Mouse (Mus musculus): ENCODE results near the gene Fbxo3. TPM values are rescaled to one million over a fixed set of nuclear protein-coding genes. Genes with fewer than 3 reads are reported as not detected.
"Not testable (repeated sequence)": the region's sequence is repeated elsewhere in the genome, so short reads cannot be mapped to it uniquely, and the experiment has no call there.

Fbxo3 gene
- polyA plus RNA-seq, 1 experiment from 2014 or later, result 61.0 TPM

DNA sequence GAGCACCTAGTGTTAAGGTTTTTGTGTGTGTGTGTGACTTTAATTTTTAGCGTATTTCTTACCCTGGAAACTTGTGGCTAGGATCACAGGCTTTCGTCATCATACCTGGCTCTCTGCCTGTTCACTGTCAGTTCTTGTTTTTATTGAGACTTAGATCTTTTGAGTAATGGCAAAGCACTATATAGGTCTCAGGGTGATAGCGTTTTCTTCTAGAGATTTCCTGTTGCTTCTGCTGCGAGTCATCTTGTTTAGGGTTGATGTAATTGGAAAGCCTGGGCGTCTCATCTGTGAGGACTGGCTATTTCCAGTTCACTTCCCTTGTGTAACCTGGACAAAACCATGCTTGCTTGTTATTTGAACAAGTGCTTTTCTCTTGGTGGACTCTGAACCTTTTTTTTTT is 14.1 kb downstream of the Fbxo3 start:
- H3K27ac ChIP-seq (replicated peaks), result no peak overlapping the region
- no peak overlapping the region for H3K4me2 ChIP-seq
- peaks cover 53% of the 10 kb centered on the region for H3K36me3 ChIP-seq
- no peak overlapping the region for H3K4me3 ChIP-seq
- no peak for ATAC-seq (ENCODE audit: low read depth)
- no peaks in the 10 kb centered on the region for H3K27me3 ChIP-seq
- no peaks in the 10 kb centered on the region for H3K9me3 ChIP-seq
- WGBS, result 89% methylated on average over 5 of the region's 5 CpGs
- H3K4me1 ChIP-seq (replicated peaks), result no peaks in the 10 kb centered on the region
- no peak overlapping the region for H3K9ac ChIP-seq

GRCm38 (mm10) chr2:104042766-104043165 is 15.2 kb downstream of the Fbxo3 start:
- H3K4me3 ChIP-seq, result no peak overlapping the region
- WGBS, result 95% methylated on average over 15 of the region's 15 CpGs
- H3K27me3 ChIP-seq, result no peaks in the 10 kb centered on the region
- no peaks in the 10 kb centered on the region for H3K4me1 ChIP-seq (replicated peaks)
- H3K9me3 ChIP-seq, result no peaks in the 10 kb centered on the region
- H3K9ac ChIP-seq, result no peak overlapping the region
- H3K4me2 ChIP-seq, result no peak overlapping the region
- H3K36me3 ChIP-seq, result peaks cover 49% of the 10 kb centered on the region
- H3K27ac ChIP-seq (replicated peaks), result no peak overlapping the region
- ATAC-seq (ENCODE audit: low read depth), result no peak

DNA sequence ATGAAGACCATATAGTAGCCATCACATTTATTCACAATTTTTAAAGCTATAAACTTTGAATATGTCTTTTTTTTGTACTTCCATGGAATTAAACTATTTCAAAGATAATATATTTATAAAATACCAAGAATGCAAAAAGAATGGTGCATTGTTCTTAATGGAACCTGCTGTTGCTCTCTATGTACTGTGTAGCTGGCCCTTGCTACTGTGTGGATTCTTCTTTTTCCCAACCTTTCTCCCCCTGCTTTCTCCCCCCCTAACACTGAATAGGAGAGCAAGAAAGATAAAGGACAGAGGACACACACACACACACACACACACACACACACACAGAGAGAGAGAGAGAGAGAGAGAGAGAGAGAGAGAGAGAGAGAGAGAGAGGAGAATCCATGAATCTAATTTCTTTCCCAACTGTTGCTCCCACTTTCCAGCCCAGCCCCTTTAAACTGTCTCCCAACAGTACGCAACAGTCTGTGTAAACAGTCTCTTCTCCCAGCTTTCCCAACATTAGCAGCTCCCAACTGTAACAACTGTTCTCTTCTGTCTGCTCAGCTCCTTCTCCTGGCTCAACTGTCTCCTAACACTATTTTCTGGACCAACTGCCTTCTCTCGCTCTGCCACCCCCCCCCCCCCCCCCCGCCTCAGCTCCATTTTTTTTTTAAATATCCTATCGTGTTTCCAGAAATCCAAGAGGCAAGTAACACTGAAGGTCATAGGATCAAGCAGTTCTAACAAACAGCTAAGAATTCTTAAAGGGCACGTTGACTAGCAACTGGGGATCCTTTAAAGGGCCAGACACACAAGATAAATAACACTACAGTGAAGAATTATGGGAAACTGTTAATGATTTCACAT is 16.3 kb downstream of the Fbxo3 start:
- Histone ChIP-seq H3K4me3 (no peak overlapping the region), H3K36me3 (peaks cover 58% of the 10 kb centered on the region), H3K9ac (no peak overlapping the region), H3K27me3 (no peaks in the 10 kb centered on the region), H3K27ac (replicated peaks) (no peak overlapping the region), H3K4me1 (replicated peaks) (no peaks in the 10 kb centered on the region), H3K4me2 (no peak overlapping the region), H3K9me3 (no peaks in the 10 kb centered on the region)
- ATAC-seq (ENCODE audit: low read depth), result no peak
- WGBS, result 60% methylated on average over 5 of the region's 5 CpGs

DNA sequence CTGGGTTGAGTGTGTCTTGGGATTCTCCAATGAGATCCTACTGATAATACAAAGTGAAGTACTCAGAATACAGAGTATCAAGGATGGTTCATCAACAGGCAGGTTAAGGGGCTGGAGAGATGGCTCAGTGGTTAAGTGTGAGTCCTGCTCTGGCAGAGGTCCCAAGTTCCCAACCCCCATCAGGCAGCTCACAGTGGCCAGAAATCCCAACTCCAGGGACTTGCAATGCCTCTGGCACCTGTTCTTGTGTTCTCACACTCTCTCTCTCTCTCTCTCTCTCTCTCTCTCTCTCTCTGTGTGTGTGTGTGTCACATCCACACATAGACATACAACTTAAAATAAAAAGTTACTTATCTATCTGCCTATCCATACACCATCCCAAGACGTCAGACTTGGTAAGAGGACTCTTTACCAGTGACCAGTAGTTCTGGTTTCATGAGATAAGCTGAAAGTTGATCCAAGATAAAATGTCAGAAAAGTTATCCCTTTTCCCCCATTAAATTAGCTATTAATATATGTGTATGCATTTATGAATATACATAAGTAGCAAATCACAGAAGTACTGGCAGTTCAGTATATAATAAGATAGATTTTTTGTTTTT is 17.1 kb downstream of the Fbxo3 start:
- H3K4me3 ChIP-seq, result no peak overlapping the region
- WGBS, result 80% methylated on average over 1 of the region's 1 CpGs
- H3K27me3 ChIP-seq, result no peaks in the 10 kb centered on the region
- H3K9ac ChIP-seq, result no peak overlapping the region
- no peaks in the 10 kb centered on the region for H3K4me1 ChIP-seq (replicated peaks)
- H3K36me3 ChIP-seq, result peaks cover 56% of the 10 kb centered on the region
- no peak for ATAC-seq (ENCODE audit: low read depth)
- no peaks in the 10 kb centered on the region for H3K9me3 ChIP-seq
- H3K4me2 ChIP-seq, result no peak overlapping the region
- no peak overlapping the region for H3K27ac ChIP-seq (replicated peaks)

GRCm38 (mm10) chr2:104058381-104058780 is 30.9 kb downstream of the Fbxo3 start:
- Histone ChIP-seq H3K36me3 (peaks cover 60% of the 10 kb centered on the region), H3K27ac (replicated peaks) (no peak overlapping the region), H3K4me1 (replicated peaks) (no peaks in the 10 kb centered on the region), H3K9ac (no peak overlapping the region), H3K27me3 (no peaks in the 10 kb centered on the region), H3K9me3 (no peaks in the 10 kb centered on the region), H3K4me2 (no peak overlapping the region), H3K4me3 (no peak overlapping the region)
- no peak for ATAC-seq (ENCODE audit: low read depth)
- 82% methylated on average over 1 of the region's 1 CpGs for WGBS

GRCm38 (mm10) chr2:104058954-104059353 is 31.4 kb downstream of the Fbxo3 start:
- no peak overlapping the region for H3K4me3 ChIP-seq
- H3K27ac ChIP-seq (replicated peaks), result no peak overlapping the region
- H3K36me3 ChIP-seq, result peaks cover 54% of the 10 kb centered on the region
- no peak for ATAC-seq (ENCODE audit: low read depth)
- 92% methylated on average over 4 of the region's 4 CpGs for WGBS
- H3K27me3 ChIP-seq, result no peaks in the 10 kb centered on the region
- H3K4me2 ChIP-seq, result no peak overlapping the region
- no peak overlapping the region for H3K9ac ChIP-seq
- no peaks in the 10 kb centered on the region for H3K4me1 ChIP-seq (replicated peaks)
- H3K9me3 ChIP-seq, result no peaks in the 10 kb centered on the region

DNA sequence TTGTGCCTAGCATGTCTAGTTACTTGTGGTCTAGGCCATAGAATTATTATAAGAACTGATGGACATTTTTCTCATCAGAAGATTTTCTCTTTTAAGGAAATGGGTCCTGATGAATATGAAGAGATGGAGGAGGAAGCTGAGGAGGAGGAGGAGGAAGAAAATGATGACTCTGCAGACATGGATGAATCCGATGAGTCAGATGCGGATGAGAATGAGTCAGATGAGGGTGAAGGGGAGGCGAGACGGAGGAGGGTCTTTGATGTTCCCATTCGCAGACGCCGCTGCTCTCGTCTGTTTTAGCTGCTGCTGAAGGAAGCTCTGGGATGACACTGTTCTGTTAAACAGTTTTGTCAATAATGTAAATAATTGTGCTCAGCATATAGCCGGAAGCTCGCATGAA is 32.3 kb downstream of the Fbxo3 start:
- ATAC-seq (ENCODE audit: low read depth), result no peak
- H3K4me2 ChIP-seq, result no peak overlapping the region
- no peaks in the 10 kb centered on the region for H3K9me3 ChIP-seq
- no peaks in the 10 kb centered on the region for H3K4me1 ChIP-seq (replicated peaks)
- WGBS, result 77% methylated on average over 10 of the region's 10 CpGs
- no peak overlapping the region for H3K4me3 ChIP-seq
- H3K36me3 ChIP-seq, result peaks cover 46% of the 10 kb centered on the region
- no peak overlapping the region for H3K9ac ChIP-seq
- no peak overlapping the region for H3K27ac ChIP-seq (replicated peaks)
- H3K27me3 ChIP-seq, result no peaks in the 10 kb centered on the region

- no peak overlapping the region for H3K9ac ChIP-seq
- H3K4me2 ChIP-seq, result no peak overlapping the region
- WGBS, result 97% methylated on average over 6 of the region's 6 CpGs
- no peak overlapping the region for H3K4me3 ChIP-seq
- no peak overlapping the region for H3K27ac ChIP-seq (replicated peaks)
- no peaks in the 10 kb centered on the region for H3K27me3 ChIP-seq
- no peaks in the 10 kb centered on the region for H3K4me1 ChIP-seq (replicated peaks)
- no peak for ATAC-seq (ENCODE audit: low read depth)
- H3K36me3 ChIP-seq, result peaks cover 38% of the 10 kb centered on the region
- H3K9me3 ChIP-seq, result no peaks in the 10 kb centered on the region
Measured at GRCm38 (mm10) chr2:104060996-104061395, 33.5 kb downstream of the Fbxo3 start.

GRCm38 (mm10) chr2:104062665-104063064 is 35.1 kb downstream of the Fbxo3 start:
- no peaks in the 10 kb centered on the region for H3K9me3 ChIP-seq
- no peak overlapping the region for H3K4me3 ChIP-seq
- no peaks in the 10 kb centered on the region for H3K4me1 ChIP-seq (replicated peaks)
- no peak for ATAC-seq (ENCODE audit: low read depth)
- H3K4me2 ChIP-seq, result no peak overlapping the region
- peaks cover 38% of the 10 kb centered on the region for H3K36me3 ChIP-seq
- no peaks in the 10 kb centered on the region for H3K27me3 ChIP-seq
- no peak overlapping the region for H3K27ac ChIP-seq (replicated peaks)
- no peak overlapping the region for H3K9ac ChIP-seq

DNA sequence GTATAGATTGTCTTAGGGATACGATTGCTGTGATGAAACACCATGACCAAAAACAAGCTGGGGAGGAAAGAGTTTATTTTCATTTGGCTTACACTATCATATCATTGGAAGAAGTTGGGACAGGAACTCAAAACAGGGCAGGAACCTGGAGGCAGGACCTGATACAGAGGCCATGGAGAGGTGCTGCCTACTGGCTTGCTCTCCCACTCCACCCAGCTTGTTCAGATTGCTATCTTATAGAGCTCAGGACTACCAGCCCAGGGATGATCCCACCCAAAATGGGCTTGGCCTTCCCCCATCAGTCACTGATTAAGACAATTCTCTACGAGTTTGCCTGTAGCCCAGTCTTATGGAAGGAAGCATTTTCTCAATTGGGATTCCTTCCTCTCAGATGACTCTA is 36.6 kb downstream of the Fbxo3 start:
- Histone ChIP-seq H3K27ac (replicated peaks) (no peak overlapping the region), H3K4me3 (no peak overlapping the region), H3K36me3 (peaks cover 30% of the 10 kb centered on the region), H3K27me3 (no peaks in the 10 kb centered on the region), H3K9ac (no peak overlapping the region), H3K4me2 (no peak overlapping the region), H3K9me3 (no peaks in the 10 kb centered on the region), H3K4me1 (replicated peaks) (no peaks in the 10 kb centered on the region)
- WGBS, result 93% methylated on average over 2 of the region's 2 CpGs
- no peak for ATAC-seq (ENCODE audit: low read depth)

GRCm38 (mm10) chr2:104065526-104065925 is 38.0 kb downstream of the Fbxo3 start, which contains the start of gene Gm10912:
Gene Gm10912 (plus strand): TSS chr2:104065826.
- not testable (repeated sequence) for H3K27ac ChIP-seq (replicated peaks); H3K27me3 ChIP-seq; H3K4me3 ChIP-seq; H3K4me2 ChIP-seq; ATAC-seq (ENCODE audit: low read depth); H3K4me1 ChIP-seq (replicated peaks); H3K9ac ChIP-seq; H3K9me3 ChIP-seq
- peaks cover 21% of the 10 kb centered on the region for H3K36me3 ChIP-seq
- 85% methylated on average over 6 of the region's 6 CpGs for WGBS

GRCm38 (mm10) chr2:104068450-104068849 is 40.9 kb downstream of the Fbxo3 start, which contains the start of gene Gm10799:
Gene Gm10799 (minus strand): TSS chr2:104068550.
- not testable (repeated sequence) for H3K4me3 ChIP-seq; H3K4me2 ChIP-seq; H3K4me1 ChIP-seq (replicated peaks); H3K36me3 ChIP-seq; ATAC-seq (ENCODE audit: low read depth); H3K9me3 ChIP-seq; H3K27me3 ChIP-seq; H3K9ac ChIP-seq; H3K27ac ChIP-seq (replicated peaks)
- 80% methylated on average over 7 of the region's 7 CpGs for WGBS

Measured in neural tube, embryonic 13.5 days (tissue).